Mouse (Mus musculus) small intestine, adult 2 months (tissue): ENCODE measurements around the gene Gm16368.
"Not testable (repeated sequence)": the region's sequence is repeated elsewhere in the genome, so short reads cannot be mapped to it uniquely, and the experiment has no call there.

Experiments
- CTCF ChIP-seq: fragments of 200-500 bp; IDR thresholded peaks from 2 replicates; pipeline ENCODE4 v1.5.1; 2012; ENCODE audit warnings: low read depth, mild to moderate bottlenecking, control low read depth, inconsistent platforms, low read length, moderate library complexity, mixed read lengths; ENCODE audit not compliant: insufficient replicate concordance, insufficient read length; ENCODE audit errors: extremely low read depth
- POLR2A ChIP-seq: fragments of 200-500 bp; IDR thresholded peaks from 2 replicates; pipeline ENCODE4 v1.6.1; 2012; ENCODE audit warnings: low read depth, mild to moderate bottlenecking, control low read depth, inconsistent platforms, low read length, moderate library complexity

GRCm38 (mm10) chr12:88045226-88045625, 38.3 kb upstream of the Gm16368 start:
- not testable (repeated sequence) for TF ChIP-seq POLR2A, CTCF
